Mouse (Mus musculus) intestine, embryonic 15.5 days (tissue): ENCODE results near the gene Nbl1. TPM values are rescaled to one million over a fixed set of nuclear protein-coding genes. Genes with fewer than 3 reads are reported as not detected.
A peak's percentile ranks its signal among the peaks of the same experiment; 100 is the strongest.

Experiments
- ATAC-seq: fragments of 200-750 bp; cut with Nextera tagmentation; 2 replicates; pipeline ENCODE4 v1.8.0; 2017; ENCODE audit warnings: moderate TSS enrichment, moderate library complexity
- H3K27ac ChIP-seq: fragments of 300-500 bp; sonication (generic); 2 replicates; pipeline ENCODE4 v1.5.1; 2015; ENCODE audit warnings: mild to moderate bottlenecking, inconsistent platforms
- H3K27me3 ChIP-seq: fragments of 300-500 bp; sonication (generic); replicated peaks from 2 replicates; pipeline ENCODE4 v1.6.1; 2015; ENCODE audit warnings: inconsistent platforms
- H3K36me3 ChIP-seq: fragments of 300-500 bp; sonication (generic); 2 replicates; pipeline ENCODE4 v1.6.1; 2015; ENCODE audit warnings: inconsistent platforms
- H3K4me1 ChIP-seq: fragments of 300-500 bp; sonication (generic); replicated peaks from 2 replicates; pipeline ENCODE4 v1.6.1; 2015; ENCODE audit warnings: inconsistent platforms
- H3K4me2 ChIP-seq: fragments of 300-500 bp; sonication (generic); replicated peaks from 2 replicates; pipeline ENCODE4 v1.6.1; 2015; ENCODE audit warnings: mild to moderate bottlenecking, inconsistent platforms
- H3K4me3 ChIP-seq: fragments of 300-500 bp; sonication (generic); replicated peaks from 2 replicates; pipeline ENCODE4 v1.5.1; 2015; ENCODE audit warnings: inconsistent platforms
- H3K9ac ChIP-seq: fragments of 300-500 bp; sonication (generic); 2 replicates; pipeline ENCODE4 v1.6.1; 2015; ENCODE audit warnings: inconsistent platforms
- H3K9me3 ChIP-seq: fragments of 300-500 bp; sonication (generic); 2 replicates; pipeline ENCODE4 v1.6.1; 2016; ENCODE audit warnings: inconsistent platforms
- WGBS: fragments of 180-500 bp; shearing (Covaris S2); methylation state at CpG from one replicate; pipeline ENCODE4 v1.1.7; 2015; 5-methylcytosine and 5-hydroxymethylcytosine counted together
- polyA plus RNA-seq: library from polyadenylated mRNA; unstranded; fragments of >200 nt; fragmentation: Nextera tagmentation; extraction: Ambion mirVana; gene quantifications from 2 replicates; pipeline ENCODE4 v1.2.1, GENCODE M21; 2015

The Nbl1 gene
- polyA plus RNA-seq, 1 experiment from 2014 or later: 49.9 TPM

DNA sequence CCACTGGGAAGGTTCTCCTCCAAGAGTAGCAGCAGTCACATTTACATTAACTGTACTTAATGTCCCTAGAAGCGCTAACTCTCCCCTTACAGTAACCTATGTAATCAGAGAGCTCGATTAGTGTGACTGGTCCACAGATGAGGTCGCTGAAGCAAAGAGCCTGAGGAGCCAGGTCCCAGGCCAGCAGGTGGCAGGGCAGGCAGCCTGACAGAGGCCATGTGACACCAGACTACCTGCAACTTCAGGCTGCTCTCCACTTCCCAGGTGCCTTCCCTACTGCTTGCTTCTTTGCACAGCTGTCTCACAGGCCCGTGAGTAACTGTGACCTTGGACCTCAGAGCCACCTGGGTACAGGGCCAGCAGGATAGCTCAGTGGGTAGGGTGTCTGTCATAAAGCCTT, 58.3 kb downstream of the Nbl1 start:
- Histone ChIP-seq H3K36me3 (no peaks in the 10 kb centered on the region), H3K4me2 (no peak overlapping the region), H3K4me1 (peaks cover 8% of the 10 kb centered on the region), H3K27me3 (no peaks in the 10 kb centered on the region), H3K27ac (no peak overlapping the region), H3K4me3 (no peak overlapping the region), H3K9ac (no peak overlapping the region), H3K9me3 (no peaks in the 10 kb centered on the region)
- ATAC-seq: peak; percentile 40
- WGBS: 38% methylated on average over 4 of the region's 4 CpGs

GRCm38 (mm10) chr4:139034010-139034367, 58.8 kb downstream of the Nbl1 start:
- 79% methylated on average over 8 of the region's 8 CpGs for WGBS

GRCm38 (mm10) chr4:139033263-139034009, 59.4 kb downstream of the Nbl1 start:
- Histone ChIP-seq H3K9ac (no peak overlapping the region), H3K4me2 (no peak overlapping the region), H3K27ac (no peak overlapping the region), H3K9me3 (no peaks in the 10 kb centered on the region), H3K4me1 (peaks cover 7% of the 10 kb centered on the region), H3K36me3 (no peaks in the 10 kb centered on the region), H3K4me3 (no peak overlapping the region), H3K27me3 (no peaks in the 10 kb centered on the region)
- ATAC-seq: no peak
- 80% methylated on average over 11 of the region's 11 CpGs for WGBS

More at GRCm38 (mm10) chr4:139034010-139034367, 58.8 kb downstream of the Nbl1 start:
- Histone ChIP-seq H3K4me1 (peaks cover 8% of the 10 kb centered on the region), H3K9ac (no peak overlapping the region), H3K4me3 (no peak overlapping the region), H3K27ac (no peak overlapping the region), H3K27me3 (no peaks in the 10 kb centered on the region), H3K4me2 (no peak overlapping the region), H3K9me3 (no peaks in the 10 kb centered on the region), H3K36me3 (no peaks in the 10 kb centered on the region)
- ATAC-seq: 0 out of 2 replicates have a peak, but pooled peaks have one; percentile 10

GRCm38 (mm10) chr4:139032521-139032920, 60.3 kb downstream of the Nbl1 start:
- no peaks in the 10 kb centered on the region for H3K4me1 ChIP-seq
- no peak overlapping the region for H3K4me3 ChIP-seq
- no peaks in the 10 kb centered on the region for H3K27me3 ChIP-seq
- no peaks in the 10 kb centered on the region for H3K9me3 ChIP-seq
- no peaks in the 10 kb centered on the region for H3K36me3 ChIP-seq
- no peak overlapping the region for H3K27ac ChIP-seq
- no peak overlapping the region for H3K4me2 ChIP-seq
- 85% methylated on average over 12 of the region's 12 CpGs for WGBS
- no peak overlapping the region for H3K9ac ChIP-seq
- ATAC-seq: no peak

Other genes with a start within 250 kb of the Nbl1 start
- 0.15 and 0.29 TPM in 2 replicates for gene Pla2g5, start 229.5 kb downstream of the Nbl1 start, polyA plus RNA-seq
- gene Gm13030, start 219.0 kb downstream of the Nbl1 start, polyA plus RNA-seq: not detected in 2 replicates
- gene Pla2g2e, start 215.1 kb downstream of the Nbl1 start, polyA plus RNA-seq: not detected in 2 replicates
- 4.5 and 6.2 TPM in 2 replicates for gene Otud3, start 179.0 kb downstream of the Nbl1 start, polyA plus RNA-seq
- gene Rnf186, start 125.9 kb downstream of the Nbl1 start, polyA plus RNA-seq: 79.5 and 98.0 TPM in 2 replicates
- 14.1 and 14.3 TPM in 2 replicates for gene Tmco4, start 120.1 kb downstream of the Nbl1 start, polyA plus RNA-seq
- 0.14 and 0.18 TPM in 2 replicates for gene Htr6, start 17.4 kb downstream of the Nbl1 start, polyA plus RNA-seq
- gene Minos1, start 38.1 kb upstream of the Nbl1 start, polyA plus RNA-seq: 640 and 702 TPM in 2 replicates
- 410 and 425 TPM in 2 replicates for gene Capzb, start 99.9 kb upstream of the Nbl1 start, polyA plus RNA-seq
- 19.3 and 23.3 TPM in 2 replicates for gene Pqlc2, start 217.7 kb upstream of the Nbl1 start, polyA plus RNA-seq
- gene Akr7a5, start 217.8 kb upstream of the Nbl1 start, polyA plus RNA-seq: 170 and 186 TPM in 2 replicates